Mouse (Mus musculus) c-Kit-positive CD71-negative TER-119-negative erythroid progenitor cells, embryonic 14.5 days (primary cell): ENCODE results near the gene Zfp773.
"Not testable (repeated sequence)": the region's sequence is repeated elsewhere in the genome, so short reads cannot be mapped to it uniquely, and the experiment has no call there.

ENCODE experiments used
- DNase-seq: peaks from one replicate; pipeline ENCODE4 v3.0.0-alpha.2; 2013; ENCODE audit warnings: low read depth

The Zfp773 gene

DNA sequence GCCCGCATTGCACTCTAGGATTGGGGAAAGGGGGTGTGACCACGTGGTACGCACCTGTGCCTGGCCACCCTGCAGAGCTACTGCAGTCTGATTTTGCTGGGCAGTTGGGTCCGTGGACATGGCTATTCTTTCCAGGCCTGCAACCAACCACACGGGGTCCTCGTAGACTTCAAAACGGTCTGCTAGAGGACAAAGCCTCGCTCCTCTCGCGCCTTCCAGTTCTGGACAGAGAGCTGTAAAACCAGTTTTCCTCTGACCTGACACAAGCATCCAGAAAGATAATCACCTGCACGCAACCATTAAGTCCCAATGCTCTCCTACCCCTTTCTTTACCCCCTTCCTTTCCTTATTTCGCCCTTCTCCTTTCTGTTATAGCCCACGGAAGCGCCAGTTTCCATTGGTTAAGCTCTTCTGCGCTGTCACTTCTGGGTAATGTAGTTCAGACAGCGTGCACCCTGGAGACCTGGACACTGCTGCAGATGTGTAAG lies at the start of gene Zfp773:
Zfp773 (minus strand) TSS at position 377 of the 488 bp plus-strand sequence.
- DNase-seq = peak; percentile 40

DNA sequence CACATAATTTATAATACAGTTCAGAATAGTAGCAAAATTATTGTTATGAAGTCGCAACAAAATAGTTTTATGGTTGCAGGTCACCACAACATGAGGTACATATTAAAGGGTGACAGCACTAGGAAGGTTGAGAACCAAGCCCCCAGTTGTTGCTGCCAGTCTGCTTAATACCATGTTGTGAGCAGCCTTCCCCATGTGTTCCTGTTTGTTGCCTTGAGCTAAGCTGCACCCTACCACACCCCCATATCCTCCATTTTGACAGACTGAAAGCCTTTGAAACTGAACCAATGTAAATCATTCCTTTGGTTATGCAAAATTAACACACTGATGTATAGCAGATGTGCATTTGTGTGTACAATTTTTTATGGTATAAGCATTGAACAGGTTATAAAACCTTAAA lies 49.3 kb upstream of the Zfp773 start:
- no peak for DNase-seq

DNA sequence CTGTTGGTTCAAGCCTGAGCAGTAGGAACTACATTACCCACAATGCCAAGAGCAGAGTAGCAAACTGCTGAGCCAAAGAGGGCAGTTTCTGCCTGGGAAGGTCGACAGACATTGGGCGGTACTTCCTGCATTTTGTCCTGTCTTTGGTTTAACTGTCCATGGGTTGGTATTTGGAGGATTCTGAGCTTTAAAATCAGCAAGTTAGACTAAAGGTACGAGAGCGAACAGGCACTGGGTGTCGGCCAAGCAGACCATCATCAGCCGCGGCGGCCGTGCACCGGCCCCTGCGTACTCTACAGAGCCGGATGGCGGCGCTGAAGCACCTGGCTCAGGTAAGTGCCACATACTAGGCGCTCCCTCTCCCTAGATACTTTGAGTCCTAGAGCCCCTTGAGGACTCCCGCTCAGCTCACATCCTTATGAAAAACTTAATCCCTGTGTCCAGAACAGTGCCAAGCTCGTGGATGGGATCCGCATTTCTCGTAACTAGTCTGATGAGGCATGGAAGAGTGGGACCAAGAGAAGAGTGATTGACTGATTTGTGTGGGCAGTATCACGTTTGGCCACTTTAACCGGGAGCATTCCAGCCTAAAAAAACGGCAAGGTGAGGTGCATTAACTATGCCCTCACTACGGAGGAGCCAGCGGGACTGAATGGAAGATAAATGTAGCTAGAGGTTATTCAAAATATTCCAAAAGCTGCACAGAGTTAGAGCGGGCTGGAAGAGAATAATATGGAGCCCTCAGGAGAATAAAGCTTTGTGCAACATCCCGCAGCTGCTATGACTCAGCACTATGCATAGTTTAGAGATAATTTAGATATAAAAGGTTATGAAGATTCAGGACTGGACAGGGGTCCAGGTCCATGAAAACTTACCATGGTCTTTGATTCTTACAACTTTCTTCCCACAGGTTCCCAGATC lies 34.9 kb upstream of the Zfp773 start, which contains the start of gene Zfp418:
Zfp418 (plus strand) TSS at position 104 of the 921 bp plus-strand sequence.
- no peak for DNase-seq

GRCm38 (mm10) chr7:7145991-7146608 lies 9.5 kb upstream of the Zfp773 start:
- DNase-seq = no peak

DNA sequence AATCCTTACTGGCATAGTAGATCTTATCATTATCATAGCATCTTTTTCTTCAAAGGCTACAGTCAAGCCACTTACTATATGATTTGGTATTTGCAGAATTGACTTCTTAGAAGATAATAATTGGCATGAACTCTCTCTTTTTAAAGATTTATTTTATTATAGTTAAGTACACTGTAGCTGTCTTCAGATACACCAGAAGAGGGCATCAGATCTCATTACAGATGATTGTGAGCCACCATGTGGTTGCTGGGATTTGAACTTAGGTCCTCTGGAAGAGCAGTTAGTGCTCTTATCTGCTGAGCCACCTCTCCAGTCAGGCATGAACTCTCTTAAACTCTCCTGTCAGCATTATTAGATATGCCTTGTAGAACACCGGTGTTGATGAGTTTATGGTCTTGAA lies 7.7 kb upstream of the Zfp773 start:
- no peak for DNase-seq

DNA sequence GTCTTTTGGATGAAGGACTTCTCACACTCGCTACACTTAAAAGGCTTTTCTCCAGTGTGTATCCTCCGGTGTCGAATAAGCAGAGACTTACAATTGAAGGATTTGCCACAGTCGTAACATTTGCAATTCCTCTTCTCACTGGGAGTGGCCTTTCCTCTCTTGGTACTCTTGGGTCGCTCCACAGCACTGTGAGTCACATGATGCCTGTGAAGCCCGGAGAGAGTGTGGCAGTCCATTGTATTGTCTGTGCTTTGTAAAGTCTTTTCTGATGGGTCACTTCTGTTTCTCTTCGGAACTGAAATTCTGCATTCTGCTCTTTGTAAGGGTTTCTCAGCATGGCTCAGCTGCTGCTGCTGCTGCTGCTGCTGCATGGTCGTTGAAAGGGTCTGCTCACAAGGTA lies 3.8 kb downstream of the Zfp773 start:
- DNase-seq = no peak

GRCm38 (mm10) chr7:7130491-7131124 lies 5.9 kb downstream of the Zfp773 start:
- DNase-seq = not testable (repeated sequence)

GRCm38 (mm10) chr7:7121602-7121980 lies 15.0 kb downstream of the Zfp773 start:
- no peak for DNase-seq

DNA sequence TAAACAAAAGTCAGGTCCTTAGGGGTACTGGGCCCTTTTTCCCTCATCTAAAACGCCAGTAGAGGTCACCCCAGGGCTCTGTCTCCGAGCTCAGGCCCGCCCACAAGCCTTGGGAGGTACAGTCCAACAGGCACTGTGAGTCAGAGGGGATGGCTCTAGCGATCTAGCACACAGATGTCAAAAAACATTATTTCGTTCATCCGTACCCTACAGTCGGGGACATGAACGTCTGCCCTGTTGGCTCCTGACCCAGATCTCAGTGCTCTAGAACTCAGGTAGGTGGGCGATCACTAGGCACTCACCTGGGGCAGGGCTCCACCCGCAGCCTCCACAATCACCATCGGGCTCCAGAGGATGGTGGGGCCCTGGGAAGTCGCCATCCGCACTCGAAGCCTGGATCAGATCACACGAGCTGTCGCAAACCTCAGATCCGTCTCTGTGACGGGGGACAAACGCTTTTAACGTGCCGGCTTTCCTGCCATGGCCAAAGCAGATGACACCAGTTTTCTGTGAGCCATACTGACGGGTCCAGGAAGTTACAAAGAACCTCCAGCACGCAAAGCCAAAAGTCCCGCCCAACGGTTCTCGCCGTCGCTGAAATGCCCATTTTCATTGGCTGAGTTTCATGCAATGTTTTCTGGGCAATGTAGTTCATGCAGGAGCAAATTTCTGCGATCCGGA lies 15.5 kb downstream of the Zfp773 start, which contains the start of gene Zfp954:
Zfp954 (minus strand) TSS at position 568 of the 681 bp plus-strand sequence.
- DNase-seq = peak; percentile 82

- no peak for DNase-seq
Observed at GRCm38 (mm10) chr7:7118441-7118840, 18.1 kb downstream of the Zfp773 start.

- no peak for DNase-seq
Observed at GRCm38 (mm10) chr7:7108501-7108900, 28.1 kb downstream of the Zfp773 start.
